Mouse (Mus musculus): ENCODE measurements at regions not wholly inside any gene's neighbourhood (a gene's known extent, or its start where the extent isn't known, plus 50 kb on each side); places are given as distances from the start of the nearest gene placed in this dataset.
A peak's percentile ranks its signal among the peaks of the same experiment; 100 is the strongest.

- peak in 1 of 2 experiments; percentile 6 for DNase-seq (ENCODE audit: low spot score in 2 of 2)
Measured at GRCm38 (mm10) chr2:160192661-160193060, 141.3 kb downstream of the Gm826 start.

- DNase-seq (ENCODE audit: low spot score in 2 of 2) = no peak
Measured at GRCm38 (mm10) chr2:160186106-160186505, 147.9 kb downstream of the Gm826 start.

- peak in 1 of 2 experiments; percentile 23 for DNase-seq (ENCODE audit: low spot score in 2 of 2)
Measured at GRCm38 (mm10) chr2:160170975-160171515, 162.9 kb downstream of the Gm826 start.

- no peak for DNase-seq (ENCODE audit: low spot score in 2 of 2)
Measured at GRCm38 (mm10) chr2:160158599-160159261, 175.2 kb downstream of the Gm826 start.

- DNase-seq (ENCODE audit: low spot score in 2 of 2) = no peak
Measured at GRCm38 (mm10) chr2:160153781-160154180, 180.2 kb downstream of the Gm826 start.

- peak; percentile 16 to 17 for DNase-seq (ENCODE audit: low spot score in 2 of 2)
Measured at GRCm38 (mm10) chr2:160152101-160152500, 181.9 kb downstream of the Gm826 start.

GRCm38 (mm10) chr2:160148936-160149335 is 185.0 kb downstream of the Gm826 start:
- no peak for DNase-seq (ENCODE audit: low spot score in 2 of 2)

- no peak for DNase-seq (ENCODE audit: low spot score in 2 of 2)
Measured at GRCm38 (mm10) chr2:160148516-160148915, 185.4 kb downstream of the Gm826 start.

GRCm38 (mm10) chr2:160148031-160148430 is 185.9 kb downstream of the Gm826 start:
- no peak for DNase-seq (ENCODE audit: low spot score in 2 of 2)

GRCm38 (mm10) chr2:160140166-160140740 is 193.7 kb downstream of the Gm826 start:
- DNase-seq (ENCODE audit: low spot score in 2 of 2) = no peak

GRCm38 (mm10) chr2:160138091-160138490 is 195.9 kb downstream of the Gm826 start:
- DNase-seq (ENCODE audit: low spot score in 2 of 2) = no peak

- DNase-seq (ENCODE audit: low spot score in 2 of 2) = no peak
Measured at GRCm38 (mm10) chr2:160131797-160132196, 202.2 kb downstream of the Gm826 start.

- no peak for DNase-seq (ENCODE audit: low spot score in 2 of 2)
Measured at GRCm38 (mm10) chr2:160131386-160131785, 202.6 kb downstream of the Gm826 start.

- no peak for DNase-seq (ENCODE audit: low spot score in 2 of 2)
Measured at GRCm38 (mm10) chr2:160117148-160117547, 216.8 kb downstream of the Gm826 start.

- no peak for DNase-seq (ENCODE audit: low spot score in 2 of 2)
Measured at GRCm38 (mm10) chr2:160111176-160111692, 222.7 kb downstream of the Gm826 start.

GRCm38 (mm10) chr2:160093078-160093477 is 240.9 kb downstream of the Gm826 start:
- no peak for DNase-seq (ENCODE audit: low spot score in 2 of 2)

GRCm38 (mm10) chr2:160085999-160086398 is 248.0 kb downstream of the Gm826 start:
- DNase-seq (ENCODE audit: low spot score in 2 of 2) = no peak

GRCm38 (mm10) chr2:160083674-160084073 is 250.3 kb downstream of the Gm826 start:
- DNase-seq (ENCODE audit: low spot score in 2 of 2) = no peak

GRCm38 (mm10) chr2:160082106-160082653 is 251.8 kb downstream of the Gm826 start:
- no peak for DNase-seq (ENCODE audit: low spot score in 2 of 2)

GRCm38 (mm10) chr2:160075694-160076093 is 258.3 kb downstream of the Gm826 start:
- DNase-seq (ENCODE audit: low spot score in 2 of 2) = no peak

GRCm38 (mm10) chr2:160070441-160070840 is 263.5 kb downstream of the Gm826 start:
- DNase-seq (ENCODE audit: low spot score in 2 of 2) = no peak

GRCm38 (mm10) chr2:160068772-160069171 is 265.2 kb downstream of the Gm826 start:
- DNase-seq (ENCODE audit: low spot score in 2 of 2) = no peak

GRCm38 (mm10) chr2:160067904-160068303 is 266.1 kb downstream of the Gm826 start:
- no peak for DNase-seq (ENCODE audit: low spot score in 2 of 2)

Data from left cerebral cortex, adult 9 months (tissue).